Mouse (Mus musculus): Measurements from ENCODE around the gene Fn3k. TPM values are rescaled to one million over a fixed set of nuclear protein-coding genes. Genes with fewer than 3 reads are reported as not detected.

Gene Fn3k
- total RNA-seq, 2 experiments from 2014 or later: 27.8 to 33.3 TPM

DNA sequence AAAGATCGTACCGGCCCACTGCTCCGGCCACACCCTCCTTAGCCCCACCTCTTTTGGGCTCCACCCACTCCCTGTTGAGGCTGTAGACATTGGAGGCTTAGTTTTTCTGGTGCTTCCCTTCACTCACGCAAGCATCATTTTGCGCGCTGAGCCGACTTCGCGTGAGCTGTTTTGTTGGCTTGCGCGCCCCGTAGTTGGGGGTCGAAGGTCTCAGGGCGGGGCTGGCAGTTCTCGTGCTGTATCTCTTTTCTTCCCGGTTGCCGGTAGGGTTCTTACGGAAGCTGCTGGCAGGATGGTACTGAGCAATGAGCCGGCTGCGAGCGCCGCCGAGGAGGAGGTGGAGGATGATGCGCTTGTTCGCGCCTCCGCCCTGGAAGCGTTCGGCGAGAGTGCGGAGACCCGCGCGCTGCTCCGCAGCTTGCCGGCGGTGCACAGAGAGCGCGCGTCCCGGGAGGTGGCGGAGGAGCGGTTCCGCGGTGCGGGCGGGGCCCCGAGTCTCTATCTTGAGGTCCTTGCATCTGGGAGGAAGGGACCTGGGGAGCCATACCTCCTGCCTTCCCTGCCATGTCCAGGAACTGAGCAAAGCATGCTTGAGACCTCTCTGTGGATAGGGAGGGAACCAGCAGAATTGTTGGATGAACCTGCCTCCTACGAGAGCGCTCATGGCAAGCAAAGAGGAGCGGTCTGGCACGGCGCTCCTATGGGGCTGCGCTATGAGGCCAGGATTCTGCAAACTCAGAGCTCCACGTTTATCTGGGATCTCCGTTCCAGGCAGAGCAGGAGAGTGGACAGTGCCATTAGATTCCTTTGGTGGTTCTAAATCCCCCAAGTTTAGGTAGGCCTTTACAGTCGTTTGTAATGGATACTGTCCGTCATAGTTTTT lies 17.3 kb downstream of the Fn3k start, which contains the start of gene Tbcd:
Gene Tbcd, plus strand, starts transcription at position 197 of the 883 bp plus-strand sequence.
- peak; percentile 95 to 98 for DNase-seq

GRCm38 (mm10) chr11:121457874-121458273 lies 23.2 kb downstream of the Fn3k start:
- DNase-seq: no peak

DNA sequence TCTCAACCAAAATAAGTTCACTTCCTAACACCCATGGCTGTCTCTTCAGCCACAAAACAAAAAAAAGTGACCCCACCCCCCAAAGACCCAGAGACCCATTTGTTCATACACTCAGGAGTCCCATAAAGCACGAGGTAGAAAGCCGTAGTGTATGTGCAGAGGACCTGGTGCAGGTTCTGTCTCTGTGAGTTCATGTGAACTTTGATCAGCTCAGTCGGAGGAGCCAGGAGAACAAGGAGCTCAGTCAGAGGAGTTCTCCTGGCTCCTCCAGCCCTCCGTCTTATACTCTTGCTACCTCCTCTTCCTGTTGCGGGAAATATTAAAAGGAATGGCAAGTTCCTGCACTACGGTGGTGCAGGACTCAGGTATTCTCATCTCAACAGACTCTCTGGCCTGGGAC lies 32.7 kb downstream of the Fn3k start:
- no peak for DNase-seq

DNA sequence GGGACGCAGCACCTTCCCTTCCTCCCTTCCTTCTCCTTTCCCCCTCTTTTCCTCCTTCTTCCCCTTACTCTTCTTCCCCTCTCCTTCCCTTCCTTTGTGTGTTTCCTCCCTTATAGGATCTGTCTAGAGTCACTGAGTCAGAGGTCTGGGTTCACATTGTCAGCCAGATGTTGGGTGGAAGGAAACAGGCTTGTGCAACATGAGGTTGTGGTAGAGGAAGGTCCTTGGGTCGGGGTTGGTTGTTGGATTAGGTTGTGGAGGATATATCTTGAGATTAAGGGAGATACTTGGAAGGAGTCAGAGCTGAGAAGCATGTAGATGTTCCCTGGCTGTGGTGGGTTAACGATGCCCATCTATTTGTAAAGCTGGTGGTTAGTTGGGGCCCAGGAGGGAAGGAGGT lies 40.1 kb downstream of the Fn3k start:
- no peak for DNase-seq

DNA sequence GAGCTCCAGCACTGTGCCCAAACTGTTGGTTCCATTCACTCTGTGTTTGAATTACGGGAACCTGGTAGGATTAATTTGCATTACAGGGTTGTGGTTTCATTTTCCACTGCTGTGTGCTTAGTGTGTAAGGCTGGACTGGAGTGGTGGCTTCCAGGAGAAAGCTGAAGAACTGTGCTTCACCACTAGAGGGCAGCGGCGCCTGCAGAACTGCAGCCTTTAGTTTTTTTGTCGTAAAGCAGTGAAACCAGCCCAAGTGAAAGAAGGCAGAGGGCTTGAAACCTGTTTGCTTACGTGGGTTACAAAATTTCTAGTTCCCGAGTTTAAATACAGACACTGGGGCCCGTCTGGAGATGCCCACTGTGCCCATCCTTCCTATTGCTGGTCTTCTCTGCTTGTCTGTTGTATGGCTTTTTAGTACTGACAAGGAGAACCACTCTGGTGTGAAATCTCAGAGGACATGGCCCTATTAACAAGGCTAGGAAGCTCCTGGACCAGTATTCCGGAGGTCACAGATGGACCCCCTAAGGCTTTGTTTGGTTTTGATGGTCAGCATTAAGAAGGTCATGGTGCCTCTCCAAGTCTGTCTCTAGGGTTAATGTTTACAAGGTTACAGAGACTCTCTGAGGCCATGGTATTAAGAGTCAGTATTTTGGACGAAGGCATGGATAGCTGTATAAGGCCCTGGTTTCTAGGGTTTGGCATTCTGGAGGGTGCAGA lies 41.1 kb downstream of the Fn3k start:
- DNase-seq: peak; percentile 57 to 82

- no peak for DNase-seq
Measured at GRCm38 (mm10) chr11:121479476-121480203, 44.9 kb downstream of the Fn3k start.

- DNase-seq: no peak
Measured at GRCm38 (mm10) chr11:121481129-121481528, 46.4 kb downstream of the Fn3k start.

- DNase-seq: no peak
Measured at GRCm38 (mm10) chr11:121485882-121486281, 51.2 kb downstream of the Fn3k start.

DNA sequence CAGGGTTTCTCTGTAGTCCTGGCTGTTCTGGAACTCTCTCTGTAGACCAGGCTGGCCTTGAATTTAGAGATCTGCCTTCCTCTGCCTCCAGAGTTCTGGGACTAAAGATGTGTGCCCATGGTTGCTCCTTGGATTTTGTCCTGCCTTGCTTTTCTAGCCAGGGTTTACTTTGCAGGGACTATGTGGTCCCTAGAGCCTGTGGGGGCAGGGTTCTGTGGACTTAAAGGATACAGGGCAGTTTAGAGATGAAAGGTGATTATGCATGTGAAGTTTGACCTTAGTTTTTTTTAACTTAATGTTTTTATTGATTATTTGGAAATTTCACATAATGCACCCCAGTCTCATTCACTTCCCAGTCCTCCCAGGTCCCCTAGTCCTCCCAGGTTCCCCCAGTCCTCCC lies 55.9 kb downstream of the Fn3k start:
- no peak for DNase-seq

Small RNAs within 50 kb of the gene (microRNA-seq; reads per million reads assigned to microRNA genes)
- 0 to 1.1 reads per million in 2 experiments for gene Mir7236

Other genes starting within 250 kb of the Fn3k start
- gene Hexdc, start 230.5 kb upstream of the Fn3k start, total RNA-seq (2021): 1 to 10 TPM; 7.4 to 8.8 TPM
- 10 to 100 TPM; 17.0 to 17.9 TPM for gene Ogfod3, start 230.2 kb upstream of the Fn3k start, total RNA-seq (2021)
- gene Cybc1, start 205.6 kb upstream of the Fn3k start, total RNA-seq (2021): 10 to 100 TPM; 10.2 to 12.6 TPM
- gene Narf, start 197.7 kb upstream of the Fn3k start, total RNA-seq (2021): 10 to 100 TPM; 71.4 to 83.6 TPM
- 10 to 100 TPM; 17.7 to 18.5 TPM for gene Foxk2, start 174.9 kb upstream of the Fn3k start, total RNA-seq (2021)
- 10 to 100 TPM; 33.4 to 34.2 TPM for gene Wdr45b, start 80.5 kb upstream of the Fn3k start, total RNA-seq (2021)
- 1 to 10 TPM; 2.0 to 2.1 TPM for gene Rab40b, start 46.7 kb upstream of the Fn3k start, total RNA-seq (2021)
- gene Fn3krp, start 13.5 kb upstream of the Fn3k start, total RNA-seq (2021): 1 to 10 TPM; 6.0 to 6.9 TPM
- 10 to 100 TPM; 12.0 to 12.7 TPM for gene Tbcd, start 17.0 kb downstream of the Fn3k start, total RNA-seq (2021)
- gene Zfp750, start 84.4 kb downstream of the Fn3k start, total RNA-seq (2021): under 1 TPM in 1 of 2 experiments, not detected in 1; 0.13 TPM
- gene B3gntl1, start 238.2 kb downstream of the Fn3k start, total RNA-seq (2021): 1 to 10 TPM; 3.9 to 4.5 TPM

Data from heart, adult 18-20 months (tissue).